Mouse (Mus musculus): ENCODE results near the gene Msh3. TPM values are rescaled to one million over a fixed set of nuclear protein-coding genes. Genes with fewer than 3 reads are reported as not detected.

The Msh3 gene
- polyA plus RNA-seq, 1 experiment from 2014 or later = 20.9 TPM

DNA sequence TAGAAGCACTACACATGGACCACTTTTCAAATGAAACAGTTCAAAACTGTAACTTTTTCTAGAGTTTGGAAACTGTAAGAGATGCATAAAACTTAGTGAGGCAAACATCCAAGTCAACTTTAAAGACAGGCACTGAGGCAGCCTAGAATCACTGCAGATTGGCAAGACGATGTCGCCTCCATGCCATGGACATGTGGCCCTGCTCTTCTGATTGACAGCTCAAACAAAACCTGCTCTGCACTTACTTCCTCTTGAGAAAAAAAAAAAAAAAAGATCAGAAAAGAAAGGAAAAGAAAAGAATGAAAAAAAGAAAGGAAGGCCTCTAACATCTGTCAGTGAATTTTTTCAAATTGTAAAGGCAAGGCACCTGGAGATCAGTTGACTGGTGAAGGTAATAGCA lies 77.8 kb downstream of the Msh3 start:
- 82% methylated on average over 2 of the region's 2 CpGs for WGBS

GRCm38 (mm10) chr13:92275292-92275691 lies 79.5 kb downstream of the Msh3 start:
- no peak overlapping the region for H3K27ac ChIP-seq (ENCODE audit: low read depth, low read length)
- no peaks in the 10 kb centered on the region for H3K9me3 ChIP-seq (ENCODE audit: control insufficient read depth, low read length)
- H3K4me3 ChIP-seq (ENCODE audit: low read length) = no peak overlapping the region
- 92% methylated on average over 9 of the region's 9 CpGs for WGBS
- H3K4me2 ChIP-seq (ENCODE audit: low read length) = no peak overlapping the region
- H3K27me3 ChIP-seq (replicated peaks; ENCODE audit: control insufficient read depth, insufficient read depth, low read length) = no peaks in the 10 kb centered on the region
- H3K9ac ChIP-seq (ENCODE audit: low read depth, low read length) = no peak overlapping the region
- no peaks in the 10 kb centered on the region for H3K36me3 ChIP-seq (ENCODE audit: control insufficient read depth, insufficient read depth, low read length)
- no peak for ATAC-seq
- no peaks in the 10 kb centered on the region for H3K4me1 ChIP-seq (ENCODE audit: control insufficient read depth, insufficient read depth, low read depth, low read length)

More for the DNA sequence above, 77.8 kb downstream of the Msh3 start:
- Histone ChIP-seq H3K9me3 (ENCODE audit: control insufficient read depth, low read length) (no peaks in the 10 kb centered on the region), H3K36me3 (ENCODE audit: control insufficient read depth, insufficient read depth, low read length) (no peaks in the 10 kb centered on the region), H3K4me1 (ENCODE audit: control insufficient read depth, insufficient read depth, low read depth, low read length) (no peaks in the 10 kb centered on the region), H3K9ac (ENCODE audit: low read depth, low read length) (no peak overlapping the region), H3K27ac (ENCODE audit: low read depth, low read length) (no peak overlapping the region), H3K4me3 (ENCODE audit: low read length) (no peak overlapping the region), H3K27me3 (replicated peaks; ENCODE audit: control insufficient read depth, insufficient read depth, low read length) (no peaks in the 10 kb centered on the region), H3K4me2 (ENCODE audit: low read length) (no peak overlapping the region)
- ATAC-seq = no peak

- H3K27ac ChIP-seq (ENCODE audit: low read depth, low read length) = no peak overlapping the region
- H3K4me3 ChIP-seq (ENCODE audit: low read length) = no peak overlapping the region
- H3K27me3 ChIP-seq (replicated peaks; ENCODE audit: control insufficient read depth, insufficient read depth, low read length) = no peaks in the 10 kb centered on the region
- no peak for ATAC-seq
- WGBS = 69% methylated on average over 14 of the region's 14 CpGs
- no peak overlapping the region for H3K4me2 ChIP-seq (ENCODE audit: low read length)
- no peaks in the 10 kb centered on the region for H3K4me1 ChIP-seq (ENCODE audit: control insufficient read depth, insufficient read depth, low read depth, low read length)
- H3K9ac ChIP-seq (ENCODE audit: low read depth, low read length) = no peak overlapping the region
- H3K9me3 ChIP-seq (ENCODE audit: control insufficient read depth, low read length) = no peaks in the 10 kb centered on the region
- no peaks in the 10 kb centered on the region for H3K36me3 ChIP-seq (ENCODE audit: control insufficient read depth, insufficient read depth, low read length)
Observed at GRCm38 (mm10) chr13:92274274-92275198, 80.3 kb downstream of the Msh3 start.

DNA sequence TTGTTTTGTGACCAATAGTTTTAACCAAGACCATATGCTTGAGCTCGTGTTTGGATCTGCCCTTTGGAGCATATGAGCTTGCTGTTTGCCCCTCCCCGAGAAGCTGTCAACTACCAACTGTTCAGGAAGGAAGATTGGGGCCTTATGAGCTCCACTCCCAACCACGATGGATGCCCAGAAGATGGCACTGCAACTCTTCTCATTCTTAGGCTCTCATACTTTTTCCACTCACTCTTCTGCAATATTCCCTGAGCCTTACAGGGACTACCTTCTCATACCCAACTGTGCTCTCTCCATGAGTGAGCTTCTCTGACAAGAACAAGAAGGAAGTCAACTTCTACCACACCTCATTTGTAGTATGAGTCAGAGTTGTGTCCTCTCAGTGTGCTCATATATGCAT lies 87.7 kb downstream of the Msh3 start:
- Histone ChIP-seq H3K4me1 (ENCODE audit: control insufficient read depth, insufficient read depth, low read depth, low read length) (no peaks in the 10 kb centered on the region), H3K27me3 (replicated peaks; ENCODE audit: control insufficient read depth, insufficient read depth, low read length) (no peaks in the 10 kb centered on the region), H3K9ac (ENCODE audit: low read depth, low read length) (no peak overlapping the region), H3K4me2 (ENCODE audit: low read length) (no peak overlapping the region), H3K4me3 (ENCODE audit: low read length) (no peak overlapping the region), H3K27ac (ENCODE audit: low read depth, low read length) (no peak overlapping the region), H3K9me3 (ENCODE audit: control insufficient read depth, low read length) (no peaks in the 10 kb centered on the region), H3K36me3 (ENCODE audit: control insufficient read depth, insufficient read depth, low read length) (no peaks in the 10 kb centered on the region)
- WGBS = 85% methylated on average over 3 of the region's 3 CpGs
- no peak for ATAC-seq

DNA sequence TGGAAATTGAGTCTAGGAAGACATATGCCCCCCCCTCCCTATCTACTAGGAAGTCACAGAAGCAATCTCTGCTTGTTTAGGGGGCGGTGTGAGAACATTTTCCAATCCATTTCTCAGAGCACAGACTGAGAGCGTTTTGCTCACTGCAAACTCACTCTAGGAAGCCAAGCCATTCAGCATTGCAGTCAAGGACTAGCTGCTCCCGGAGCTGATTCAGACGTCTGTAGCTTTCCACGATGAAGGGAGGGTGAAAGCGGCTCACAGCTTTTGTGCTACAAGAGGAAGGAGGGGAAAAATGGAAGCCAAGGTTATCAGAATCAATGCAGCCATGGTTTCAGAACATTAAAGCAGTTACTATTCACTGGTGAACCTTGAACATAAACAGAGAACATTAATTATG lies 91.2 kb downstream of the Msh3 start:
- H3K27ac ChIP-seq (ENCODE audit: low read depth, low read length) = no peak overlapping the region
- no peaks in the 10 kb centered on the region for H3K4me1 ChIP-seq (ENCODE audit: control insufficient read depth, insufficient read depth, low read depth, low read length)
- H3K9ac ChIP-seq (ENCODE audit: low read depth, low read length) = no peak overlapping the region
- H3K4me3 ChIP-seq (ENCODE audit: low read length) = no peak overlapping the region
- H3K36me3 ChIP-seq (ENCODE audit: control insufficient read depth, insufficient read depth, low read length) = no peaks in the 10 kb centered on the region
- no peaks in the 10 kb centered on the region for H3K9me3 ChIP-seq (ENCODE audit: control insufficient read depth, low read length)
- 85% methylated on average over 6 of the region's 6 CpGs for WGBS
- ATAC-seq = no peak
- H3K27me3 ChIP-seq (replicated peaks; ENCODE audit: control insufficient read depth, insufficient read depth, low read length) = no peaks in the 10 kb centered on the region
- no peak overlapping the region for H3K4me2 ChIP-seq (ENCODE audit: low read length)

DNA sequence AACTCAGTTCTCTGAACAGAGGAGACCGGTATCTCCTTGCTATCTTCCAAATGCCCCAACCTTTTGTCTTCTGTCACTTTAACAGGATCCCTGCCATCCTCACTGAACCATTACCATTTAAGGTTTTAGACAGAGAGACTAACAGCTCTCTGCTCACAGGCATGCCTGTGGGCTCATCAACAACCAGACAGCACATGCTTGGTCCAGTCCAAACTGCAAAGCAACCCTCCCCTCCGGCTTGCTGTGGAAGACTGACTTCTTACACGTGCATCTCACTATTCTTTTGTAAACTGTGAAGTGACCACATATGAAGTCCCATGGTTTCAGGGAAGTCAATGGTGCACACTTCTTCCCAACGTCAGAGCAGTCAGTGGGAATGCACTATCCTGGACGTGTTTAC lies 93.5 kb downstream of the Msh3 start:
- Histone ChIP-seq H3K9me3 (ENCODE audit: control insufficient read depth, low read length) (no peaks in the 10 kb centered on the region), H3K27ac (ENCODE audit: low read depth, low read length) (no peak overlapping the region), H3K4me1 (ENCODE audit: control insufficient read depth, insufficient read depth, low read depth, low read length) (no peaks in the 10 kb centered on the region), H3K9ac (ENCODE audit: low read depth, low read length) (no peak overlapping the region), H3K4me2 (ENCODE audit: low read length) (no peak overlapping the region), H3K36me3 (ENCODE audit: control insufficient read depth, insufficient read depth, low read length) (no peaks in the 10 kb centered on the region), H3K4me3 (ENCODE audit: low read length) (no peak overlapping the region), H3K27me3 (replicated peaks; ENCODE audit: control insufficient read depth, insufficient read depth, low read length) (no peaks in the 10 kb centered on the region)
- ATAC-seq = no peak
- WGBS = 85% methylated on average over 5 of the region's 5 CpGs

DNA sequence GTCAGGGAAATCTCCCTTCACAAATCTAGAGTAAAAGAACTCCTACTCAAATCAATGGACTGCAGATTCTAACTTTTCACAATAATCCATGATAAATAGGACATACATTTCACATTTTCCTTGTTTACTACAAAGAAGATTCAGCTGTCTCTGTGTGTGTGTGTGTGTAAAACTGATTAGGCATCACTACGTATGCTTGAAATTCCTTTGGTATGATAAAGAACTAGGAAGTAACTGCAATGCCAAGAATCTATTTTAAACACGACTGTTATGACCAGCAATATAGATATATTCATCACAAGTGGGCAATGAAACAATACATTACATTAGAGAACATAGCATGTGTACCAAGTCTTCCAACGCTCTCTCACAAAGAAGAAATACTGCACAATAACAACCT lies 99.3 kb downstream of the Msh3 start:
- Histone ChIP-seq H3K4me2 (ENCODE audit: low read length) (no peak overlapping the region), H3K9ac (ENCODE audit: low read depth, low read length) (no peak overlapping the region), H3K4me1 (ENCODE audit: control insufficient read depth, insufficient read depth, low read depth, low read length) (no peaks in the 10 kb centered on the region), H3K36me3 (ENCODE audit: control insufficient read depth, insufficient read depth, low read length) (no peaks in the 10 kb centered on the region), H3K4me3 (ENCODE audit: low read length) (no peak overlapping the region), H3K9me3 (ENCODE audit: control insufficient read depth, low read length) (no peaks in the 10 kb centered on the region), H3K27me3 (replicated peaks; ENCODE audit: control insufficient read depth, insufficient read depth, low read length) (no peaks in the 10 kb centered on the region), H3K27ac (ENCODE audit: low read depth, low read length) (no peak overlapping the region)
- ATAC-seq = no peak
- 89% methylated on average over 3 of the region's 3 CpGs for WGBS

- WGBS = 91% methylated on average over 5 of the region's 5 CpGs
- Histone ChIP-seq H3K4me3 (ENCODE audit: low read length) (no peak overlapping the region), H3K27me3 (replicated peaks; ENCODE audit: control insufficient read depth, insufficient read depth, low read length) (no peaks in the 10 kb centered on the region), H3K36me3 (ENCODE audit: control insufficient read depth, insufficient read depth, low read length) (peaks cover 5% of the 10 kb centered on the region; the same call in 1 of the 2 replicates), H3K9me3 (ENCODE audit: control insufficient read depth, low read length) (no peaks in the 10 kb centered on the region), H3K4me2 (ENCODE audit: low read length) (no peak overlapping the region), H3K27ac (ENCODE audit: low read depth, low read length) (no peak overlapping the region), H3K4me1 (ENCODE audit: control insufficient read depth, insufficient read depth, low read depth, low read length) (no peaks in the 10 kb centered on the region), H3K9ac (ENCODE audit: low read depth, low read length) (no peak overlapping the region)
- no peak for ATAC-seq
Observed at GRCm38 (mm10) chr13:92253850-92254249, 101.0 kb downstream of the Msh3 start.

GRCm38 (mm10) chr13:92252331-92252730 lies 102.5 kb downstream of the Msh3 start:
- Histone ChIP-seq H3K9me3 (ENCODE audit: control insufficient read depth, low read length) (no peaks in the 10 kb centered on the region), H3K4me1 (ENCODE audit: control insufficient read depth, insufficient read depth, low read depth, low read length) (no peaks in the 10 kb centered on the region), H3K27ac (ENCODE audit: low read depth, low read length) (no peak overlapping the region), H3K36me3 (ENCODE audit: control insufficient read depth, insufficient read depth, low read length) (peaks cover 5% of the 10 kb centered on the region; the same call in 1 of the 2 replicates), H3K27me3 (replicated peaks; ENCODE audit: control insufficient read depth, insufficient read depth, low read length) (no peaks in the 10 kb centered on the region), H3K9ac (ENCODE audit: low read depth, low read length) (no peak overlapping the region), H3K4me2 (ENCODE audit: low read length) (no peak overlapping the region), H3K4me3 (ENCODE audit: low read length) (no peak overlapping the region)
- no peak for ATAC-seq
